Mouse (Mus musculus): ENCODE measurements around the gene Igfbp6. TPM values are rescaled to one million over a fixed set of nuclear protein-coding genes. Genes with fewer than 3 reads are reported as not detected.

Gene Igfbp6
- polyA plus RNA-seq, 1 experiment from 2014 or later, result not detected

GRCm38 (mm10) chr15:102194439-102194838, 50.3 kb downstream of the Igfbp6 start:
- 89% methylated on average over 4 of the region's 4 CpGs for WGBS
- DNase-seq (ENCODE audit: low spot score), result no peak
- Histone ChIP-seq H3K27ac (no peak overlapping the region), H3K4me1 (replicated peaks) (peaks cover 10% of the 10 kb centered on the region), H3K4me3 (no peak overlapping the region), H3K9me3 (no peaks in the 10 kb centered on the region), H3K36me3 (no peaks in the 10 kb centered on the region), H3K27me3 (ENCODE audit: insufficient read depth, poor library complexity, severe bottlenecking) (no peaks in the 10 kb centered on the region)

GRCm38 (mm10) chr15:102195373-102195772, 51.2 kb downstream of the Igfbp6 start:
- no peak for DNase-seq (ENCODE audit: low spot score)
- no peaks in the 10 kb centered on the region for H3K27me3 ChIP-seq (ENCODE audit: insufficient read depth, poor library complexity, severe bottlenecking)
- H3K36me3 ChIP-seq, result 0 out of 2 replicates have a peak, but pooled peaks cover 2% of the 10 kb centered on the region
- 85% methylated on average over 4 of the region's 4 CpGs for WGBS
- H3K4me1 ChIP-seq (replicated peaks), result peaks cover 10% of the 10 kb centered on the region
- no peak overlapping the region for H3K27ac ChIP-seq
- H3K9me3 ChIP-seq, result no peaks in the 10 kb centered on the region
- H3K4me3 ChIP-seq, result no peak overlapping the region

GRCm38 (mm10) chr15:102198841-102199240, 54.7 kb downstream of the Igfbp6 start:
- 0 out of 2 replicates have a peak, but pooled peaks cover 6% of the 10 kb centered on the region for H3K36me3 ChIP-seq
- 85% methylated on average over 4 of the region's 4 CpGs for WGBS
- no peak overlapping the region for H3K4me3 ChIP-seq
- H3K27me3 ChIP-seq (ENCODE audit: insufficient read depth, poor library complexity, severe bottlenecking), result no peaks in the 10 kb centered on the region
- no peak overlapping the region for H3K27ac ChIP-seq
- no peak for DNase-seq (ENCODE audit: low spot score)
- peaks cover 8% of the 10 kb centered on the region for H3K4me1 ChIP-seq (replicated peaks)
- no peaks in the 10 kb centered on the region for H3K9me3 ChIP-seq

Other genes starting within 250 kb of the Igfbp6 start
- gene Krt4, start 219.6 kb upstream of the Igfbp6 start, polyA plus RNA-seq (2016; fragmentation: Nextera tagmentation; extraction: Ambion mirVana), result not detected in 2 replicates
- gene Krt79, start 204.0 kb upstream of the Igfbp6 start, polyA plus RNA-seq (2016; fragmentation: Nextera tagmentation; extraction: Ambion mirVana), result 0.18 TPM in 1 of 2 replicates, not detected in the other
- gene Krt78, start 190.1 kb upstream of the Igfbp6 start, polyA plus RNA-seq (2016; fragmentation: Nextera tagmentation; extraction: Ambion mirVana), result not detected in 2 replicates
- gene Krt8, start 139.9 kb upstream of the Igfbp6 start, polyA plus RNA-seq (2016; fragmentation: Nextera tagmentation; extraction: Ambion mirVana), result 43.1 and 55.5 TPM in 2 replicates
- gene Krt18, start 116.2 kb upstream of the Igfbp6 start, polyA plus RNA-seq (2016; fragmentation: Nextera tagmentation; extraction: Ambion mirVana), result 38.6 and 53.5 TPM in 2 replicates
- gene Eif4b, start 70.6 kb upstream of the Igfbp6 start, polyA plus RNA-seq (2016; fragmentation: Nextera tagmentation; extraction: Ambion mirVana), result 80.4 and 122 TPM in 2 replicates
- gene Tns2, start 43.9 kb upstream of the Igfbp6 start, polyA plus RNA-seq (2016; fragmentation: Nextera tagmentation; extraction: Ambion mirVana), result 11.8 and 13.8 TPM in 2 replicates
- gene Spryd3, start 8.1 kb upstream of the Igfbp6 start, polyA plus RNA-seq (2016; fragmentation: Nextera tagmentation; extraction: Ambion mirVana), result 14.6 and 17.6 TPM in 2 replicates
- 0.35 and 0.38 TPM in 2 replicates for gene Soat2, start 6.2 kb downstream of the Igfbp6 start, polyA plus RNA-seq (2016; fragmentation: Nextera tagmentation; extraction: Ambion mirVana)
- gene Zfp740, start 58.9 kb downstream of the Igfbp6 start, polyA plus RNA-seq (2016; fragmentation: Nextera tagmentation; extraction: Ambion mirVana), result 61.8 and 67.1 TPM in 2 replicates
- gene Csad, start 60.4 kb downstream of the Igfbp6 start, polyA plus RNA-seq (2016; fragmentation: Nextera tagmentation; extraction: Ambion mirVana), result 34.0 and 35.5 TPM in 2 replicates
- gene Itgb7, start 87.6 kb downstream of the Igfbp6 start, polyA plus RNA-seq (2016; fragmentation: Nextera tagmentation; extraction: Ambion mirVana), result 0.31 and 0.90 TPM in 2 replicates
- gene Rarg, start 113.2 kb downstream of the Igfbp6 start, polyA plus RNA-seq (2016; fragmentation: Nextera tagmentation; extraction: Ambion mirVana), result 22.1 and 24.5 TPM in 2 replicates
- 0.26 and 0.35 TPM in 2 replicates for gene Gm9918, start 126.2 kb downstream of the Igfbp6 start, polyA plus RNA-seq (2016; fragmentation: Nextera tagmentation; extraction: Ambion mirVana)
- gene Mfsd5, start 135.1 kb downstream of the Igfbp6 start, polyA plus RNA-seq (2016; fragmentation: Nextera tagmentation; extraction: Ambion mirVana), result 61.5 and 66.1 TPM in 2 replicates
- gene Espl1, start 151.9 kb downstream of the Igfbp6 start, polyA plus RNA-seq (2016; fragmentation: Nextera tagmentation; extraction: Ambion mirVana), result 42.6 and 52.2 TPM in 2 replicates
- gene Pfdn5, start 181.8 kb downstream of the Igfbp6 start, polyA plus RNA-seq (2016; fragmentation: Nextera tagmentation; extraction: Ambion mirVana), result 331 and 368 TPM in 2 replicates
- 119 and 120 TPM in 2 replicates for gene Myg1, start 187.3 kb downstream of the Igfbp6 start, polyA plus RNA-seq (2016; fragmentation: Nextera tagmentation; extraction: Ambion mirVana)
- gene Aaas, start 206.4 kb downstream of the Igfbp6 start, polyA plus RNA-seq (2016; fragmentation: Nextera tagmentation; extraction: Ambion mirVana), result 102 and 122 TPM in 2 replicates
- gene Sp7, start 222.8 kb downstream of the Igfbp6 start, polyA plus RNA-seq (2016; fragmentation: Nextera tagmentation; extraction: Ambion mirVana), result 1.0 and 1.2 TPM in 2 replicates

Data from hindbrain, embryonic 10.5 days (tissue).